Mouse (Mus musculus) kidney, adult 18-20 months (tissue): ENCODE measurements around the gene Gm10778.
"Not testable (repeated sequence)": the region's sequence is repeated elsewhere in the genome, so short reads cannot be mapped to it uniquely, and the experiment has no call there.

Experiments used
- DNase-seq: peaks from one replicate; pipeline ENCODE4 v3.0.0; 2021

Gm10778 gene

GRCm38 (mm10) chr10:81633253-81634099 lies 15.4 kb upstream of the Gm10778 start:
- peak; percentile 86 for DNase-seq

GRCm38 (mm10) chr10:81636338-81636737 lies 12.5 kb upstream of the Gm10778 start:
- DNase-seq: no peak

GRCm38 (mm10) chr10:81638101-81638500 lies 10.8 kb upstream of the Gm10778 start:
- DNase-seq: no peak

GRCm38 (mm10) chr10:81640825-81641224 lies 8.0 kb upstream of the Gm10778 start:
- DNase-seq: not testable (repeated sequence)

- DNase-seq: no peak
These were observed 7.3 kb upstream of the Gm10778 start for GRCm38 (mm10) chr10:81641566-81641965.

- DNase-seq: no peak
These were observed 6.7 kb upstream of the Gm10778 start for GRCm38 (mm10) chr10:81641978-81642647.

GRCm38 (mm10) chr10:81642648-81643448 lies 6.0 kb upstream of the Gm10778 start:
- DNase-seq: no peak

GRCm38 (mm10) chr10:81643449-81644055 lies 5.3 kb upstream of the Gm10778 start:
- DNase-seq: peak; percentile 95

GRCm38 (mm10) chr10:81644162-81644561 lies 4.7 kb upstream of the Gm10778 start:
- DNase-seq: no peak

- DNase-seq: no peak
These were observed 4.1 kb upstream of the Gm10778 start for GRCm38 (mm10) chr10:81644716-81645115.

GRCm38 (mm10) chr10:81645391-81645790 lies 3.5 kb upstream of the Gm10778 start:
- no peak for DNase-seq

- peak; percentile 33 for DNase-seq
These were observed 2.8 kb upstream of the Gm10778 start for GRCm38 (mm10) chr10:81646015-81646555.

- DNase-seq: peak; percentile 1
These were observed 6.3 kb downstream of the Gm10778 start for GRCm38 (mm10) chr10:81655178-81655577.

- DNase-seq: no peak
These were observed 7.3 kb downstream of the Gm10778 start for GRCm38 (mm10) chr10:81656174-81656573.

GRCm38 (mm10) chr10:81687114-81687513 lies 38.3 kb downstream of the Gm10778 start:
- DNase-seq: not testable (repeated sequence)

- not testable (repeated sequence) for DNase-seq
These were observed 55.9 kb downstream of the Gm10778 start, which contains the start of gene Zfp433 for GRCm38 (mm10) chr10:81704531-81705301. Gene Zfp433 (plus strand): TSS chr10:81704825.
